Mouse (Mus musculus): ENCODE results near the gene Plcb3. TPM values are rescaled to one million over a fixed set of nuclear protein-coding genes. Genes with fewer than 3 reads are reported as not detected.

The Plcb3 gene
- polyA plus RNA-seq, 1 experiment = 31.5 TPM

DNA sequence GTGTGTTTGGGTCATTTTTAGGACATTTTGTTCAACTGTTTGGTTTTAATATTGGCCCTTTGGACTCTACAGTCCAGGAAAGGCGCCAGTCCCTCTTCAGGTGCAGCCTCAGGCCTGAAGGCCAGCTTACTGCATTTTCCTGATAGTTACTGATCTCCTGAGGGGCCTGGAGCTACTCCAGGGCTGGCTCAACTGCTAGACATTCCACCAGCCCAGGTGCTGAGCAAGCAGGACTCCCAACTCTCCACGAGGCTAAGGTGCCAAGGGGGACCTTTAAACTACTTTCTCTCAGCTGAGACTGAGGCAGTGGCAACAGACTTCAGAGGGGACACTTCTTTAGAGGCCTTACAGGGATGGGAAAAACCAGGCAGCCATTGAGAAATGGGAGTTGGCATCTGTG is 71.4 kb downstream of the Plcb3 start:
- peaks cover 13% of the 10 kb centered on the region for H3K36me3 ChIP-seq (ENCODE audit: control insufficient read depth, insufficient read depth, low read length)
- WGBS = 81% methylated on average over 2 of the region's 2 CpGs
- no peak overlapping the region for H3K27ac ChIP-seq (ENCODE audit: insufficient read depth, low read length)

DNA sequence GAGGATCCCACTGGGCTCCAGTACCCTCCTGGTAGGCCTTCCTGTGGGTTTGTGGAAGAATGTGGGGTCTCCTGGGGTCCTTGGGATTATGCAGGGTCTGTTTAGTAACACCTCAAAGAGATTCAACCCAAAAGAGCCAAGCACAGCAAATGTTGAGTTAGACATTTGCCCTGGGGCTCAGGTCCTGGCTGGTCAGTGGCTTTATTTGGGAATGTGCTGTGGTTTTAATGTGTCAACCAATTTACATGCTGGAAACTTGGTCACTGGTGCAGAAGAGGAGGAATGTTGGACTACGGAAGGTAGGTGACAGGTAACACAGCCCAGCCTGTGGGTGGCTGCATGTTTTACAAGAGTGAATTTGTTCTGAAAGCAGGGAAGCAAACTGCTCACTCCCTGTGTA is 73.2 kb downstream of the Plcb3 start:
- H3K4me3 ChIP-seq (ENCODE audit: extremely low read depth, insufficient read depth, insufficient read length) = no peak overlapping the region
- DNase-seq (ENCODE audit: low read depth in 1 of 2, low spot score in 2 of 2) = no peak
- TF ChIP-seq POLR2A (IDR thresholded peaks at IDR 0.05; ENCODE audit: low read depth, low read length) = no peak
- TF ChIP-seq CTCF (IDR thresholded peaks at IDR 0.05; ENCODE audit: extremely low read depth, insufficient read depth, insufficient read length, insufficient replicate concordance) = no peak
- peaks cover 2% of the 10 kb centered on the region; the same call in 1 of the 2 replicates for H3K4me1 ChIP-seq (ENCODE audit: control insufficient read depth, insufficient read depth, insufficient read length)
- H3K27me3 ChIP-seq (ENCODE audit: control insufficient read depth, insufficient read depth, low read length) = no peaks in the 10 kb centered on the region
- H3K27ac ChIP-seq (ENCODE audit: insufficient read depth, low read length) = no peak overlapping the region
- 97% methylated on average over 1 of the region's 1 CpGs for WGBS
- peaks cover 13% of the 10 kb centered on the region for H3K36me3 ChIP-seq (ENCODE audit: control insufficient read depth, insufficient read depth, low read length)

More for the DNA sequence above, 71.4 kb downstream of the Plcb3 start:
- Histone ChIP-seq H3K4me1 (ENCODE audit: control insufficient read depth, insufficient read depth, insufficient read length) (peaks cover 7% of the 10 kb centered on the region; the same call in 1 of the 2 replicates), H3K4me3 (ENCODE audit: extremely low read depth, insufficient read depth, insufficient read length) (no peak overlapping the region), H3K27me3 (ENCODE audit: control insufficient read depth, insufficient read depth, low read length) (no peaks in the 10 kb centered on the region)
- TF ChIP-seq CTCF (IDR thresholded peaks at IDR 0.05; ENCODE audit: extremely low read depth, insufficient read depth, insufficient read length, insufficient replicate concordance) (no peak), POLR2A (IDR thresholded peaks at IDR 0.05; ENCODE audit: low read depth, low read length) (no peak)
- DNase-seq (ENCODE audit: low read depth in 1 of 2, low spot score in 2 of 2) = no peak

Other genes starting within 250 kb of the Plcb3 start
- 26.7 and 31.8 TPM in 2 replicates for gene Rps6ka4, start 135.8 kb downstream of the Plcb3 start, polyA plus RNA-seq (2012; rRNA removed)
- 82.5 and 106 TPM in 2 replicates for gene Ccdc88b, start 118.3 kb downstream of the Plcb3 start, polyA plus RNA-seq (2012; rRNA removed)
- 135 and 150 TPM in 2 replicates for gene Trmt112, start 66.8 kb downstream of the Plcb3 start, polyA plus RNA-seq (2012; rRNA removed)
- 54.6 and 59.4 TPM in 2 replicates for gene Prdx5, start 66.4 kb downstream of the Plcb3 start, polyA plus RNA-seq (2012; rRNA removed)
- 48.4 and 53.7 TPM in 2 replicates for gene Esrra, start 54.7 kb downstream of the Plcb3 start, polyA plus RNA-seq (2012; rRNA removed)
- 0.11 and 0.28 TPM in 2 replicates for gene Catsperz, start 51.1 kb downstream of the Plcb3 start, polyA plus RNA-seq (2012; rRNA removed)
- 0.04 and 0.11 TPM in 2 replicates for gene Kcnk4, start 42.0 kb downstream of the Plcb3 start, polyA plus RNA-seq (2012; rRNA removed)
- gene Bad, start 34.6 kb downstream of the Plcb3 start, polyA plus RNA-seq (2012; rRNA removed) = 24.9 and 32.5 TPM in 2 replicates
- gene Gpr137, start 34.0 kb downstream of the Plcb3 start, polyA plus RNA-seq (2012; rRNA removed) = 54.6 and 61.7 TPM in 2 replicates
- 69.0 and 82.5 TPM in 2 replicates for gene Ppp1r14b, start 1.5 kb downstream of the Plcb3 start, polyA plus RNA-seq (2012; rRNA removed)
- 22.1 and 26.2 TPM in 2 replicates for gene Fkbp2, start 4.0 kb upstream of the Plcb3 start, polyA plus RNA-seq (2012; rRNA removed)
- 20.7 and 23.9 TPM in 2 replicates for gene Vegfb, start 11.2 kb upstream of the Plcb3 start, polyA plus RNA-seq (2012; rRNA removed)
- 24.1 and 25.3 TPM in 2 replicates for gene Dnajc4, start 16.1 kb upstream of the Plcb3 start, polyA plus RNA-seq (2012; rRNA removed)
- 19.4 and 26.5 TPM in 2 replicates for gene Nudt22, start 19.6 kb upstream of the Plcb3 start, polyA plus RNA-seq (2012; rRNA removed)
- 4.7 and 6.4 TPM in 2 replicates for gene Trpt1, start 19.7 kb upstream of the Plcb3 start, polyA plus RNA-seq (2012; rRNA removed)
- gene Fermt3, start 43.0 kb upstream of the Plcb3 start, polyA plus RNA-seq (2012; rRNA removed) = 194 and 240 TPM in 2 replicates
- 27.4 and 31.3 TPM in 2 replicates for gene Stip1, start 63.5 kb upstream of the Plcb3 start, polyA plus RNA-seq (2012; rRNA removed)
- 13.4 and 17.9 TPM in 2 replicates for gene Macrod1, start 80.3 kb upstream of the Plcb3 start, polyA plus RNA-seq (2012; rRNA removed)
- gene Flrt1, start 129.3 kb upstream of the Plcb3 start, polyA plus RNA-seq (2012; rRNA removed) = 0.14 and 0.16 TPM in 2 replicates
- 64.3 and 81.9 TPM in 2 replicates for gene Otub1, start 229.8 kb upstream of the Plcb3 start, polyA plus RNA-seq (2012; rRNA removed)
- gene Cox8a, start 241.1 kb upstream of the Plcb3 start, polyA plus RNA-seq (2012; rRNA removed) = 636 and 1,081 TPM in 2 replicates

All from spleen, adult 2 months (tissue).